Mouse (Mus musculus): ENCODE measurements around the gene Cadm4. TPM values are rescaled to one million over a fixed set of nuclear protein-coding genes. Genes with fewer than 3 reads are reported as not detected.
A peak's percentile ranks its signal among the peaks of the same experiment; 100 is the strongest.
"Not testable (repeated sequence)": the region's sequence is repeated elsewhere in the genome, so short reads cannot be mapped to it uniquely, and the experiment has no call there.

Cadm4 gene
- total RNA-seq, 2 experiments from 2014 or later: 13.1 to 13.6 TPM

DNA sequence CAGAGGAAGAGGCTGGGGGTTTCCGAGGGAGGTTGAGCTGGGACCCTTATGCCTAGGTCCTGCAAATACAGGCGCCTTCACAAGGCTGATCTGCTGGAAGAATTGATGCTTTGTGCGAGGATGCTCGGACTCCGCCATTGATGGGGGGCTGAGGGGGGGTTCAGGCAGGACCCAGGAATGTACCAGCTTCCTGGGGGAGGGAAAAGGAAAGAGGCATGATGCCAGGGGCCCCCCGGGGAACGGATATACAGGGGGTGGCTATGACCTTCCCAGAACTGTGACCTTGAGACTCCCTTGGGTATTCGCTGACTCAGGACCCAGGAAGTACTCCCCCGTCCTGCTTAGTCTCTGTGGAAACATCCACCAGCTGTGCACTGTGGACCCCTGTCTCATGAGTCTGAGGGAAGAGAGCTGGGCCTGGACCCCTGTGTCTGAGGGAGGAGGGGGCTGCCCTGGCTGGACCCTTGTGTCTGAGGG lies 4.9 kb downstream of the Cadm4 start:
- intact Hi-C loops (cut with DNase I): no loop called here
- no peak for DNase-seq

DNA sequence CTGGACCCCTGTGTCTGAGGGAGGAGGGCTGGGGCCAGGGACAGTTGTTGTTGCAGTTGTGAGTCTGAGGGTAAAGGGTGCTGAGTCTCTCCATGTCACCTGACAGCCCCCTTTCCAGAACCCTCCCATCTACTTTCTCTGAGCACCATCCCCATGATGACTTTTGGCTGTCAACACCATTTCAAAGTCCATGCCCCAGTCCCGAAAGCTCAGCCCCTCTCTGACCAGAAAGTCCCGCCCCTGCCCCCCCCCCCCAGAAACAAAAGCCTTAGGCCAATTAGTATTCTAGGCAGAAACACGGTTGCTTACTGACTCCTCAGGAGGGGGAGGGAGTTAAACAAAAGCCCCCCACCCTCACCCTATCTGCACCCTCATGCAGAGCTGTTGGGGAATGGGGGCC lies 5.6 kb downstream of the Cadm4 start:
- no peak for DNase-seq
- intact Hi-C loops (cut with DNase I): no loop called here

GRCm38 (mm10) chr7:24488303-24488702 lies 6.5 kb downstream of the Cadm4 start:
- DNase-seq: no peak
- intact Hi-C loops (cut with DNase I): no loop called here

GRCm38 (mm10) chr7:24499856-24500577 lies 18.2 kb downstream of the Cadm4 start:
- intact Hi-C loops (cut with DNase I): no loop called here
- no peak for DNase-seq

DNA sequence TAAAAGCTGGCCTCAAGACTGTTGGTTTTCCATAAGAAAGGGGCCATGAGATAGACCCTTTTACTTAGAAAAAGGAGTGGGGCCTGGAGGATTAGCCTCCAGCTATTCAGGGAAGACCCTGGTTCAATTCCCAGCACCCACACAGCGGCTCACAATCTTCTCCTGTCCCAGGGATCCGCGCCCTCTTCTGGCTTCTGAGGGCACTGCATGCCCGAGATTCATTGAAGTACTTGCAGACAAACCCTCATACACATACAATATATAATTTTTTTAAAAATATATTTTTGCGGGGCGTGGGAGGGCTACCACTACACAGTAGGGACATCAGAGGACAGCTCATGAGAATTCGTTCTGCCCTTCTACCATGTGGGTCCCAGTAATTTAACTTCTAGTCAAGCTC lies 19.1 kb downstream of the Cadm4 start:
- intact Hi-C loops (cut with DNase I): no loop called here
- DNase-seq: peak in 1 of 2 experiments; percentile 25

DNA sequence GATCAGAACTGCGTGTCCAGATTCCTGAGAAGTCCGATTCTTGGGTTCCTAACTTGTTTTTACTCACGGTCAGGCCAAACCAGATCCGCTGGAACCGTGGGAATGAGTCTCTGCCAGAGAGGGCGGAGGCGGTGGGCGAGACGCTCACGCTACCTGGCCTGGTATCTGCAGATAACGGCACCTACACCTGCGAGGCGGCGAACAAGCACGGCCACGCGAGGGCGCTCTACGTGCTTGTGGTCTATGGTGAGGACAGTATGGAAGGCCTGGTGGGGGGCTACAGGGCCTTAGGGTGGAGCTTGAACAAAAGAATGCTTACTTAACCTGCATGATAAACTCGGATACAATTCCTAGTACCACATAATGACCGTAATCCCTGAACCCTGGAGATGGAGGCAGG lies 19.7 kb downstream of the Cadm4 start:
- intact Hi-C loops (cut with DNase I): no loop called here
- DNase-seq: peak in 1 of 2 experiments; percentile 31

- DNase-seq: no peak
- intact Hi-C loops (cut with DNase I): no loop called here
Observed at GRCm38 (mm10) chr7:24504004-24504403, 22.2 kb downstream of the Cadm4 start.

- intact Hi-C loops (cut with DNase I): loop anchor here (5.0 kb wide), 1 partner anchor 63 kb away; no protein-coding TSS in a partner anchor
- no peak for DNase-seq
Observed at GRCm38 (mm10) chr7:24504868-24505267, 23.0 kb downstream of the Cadm4 start.

DNA sequence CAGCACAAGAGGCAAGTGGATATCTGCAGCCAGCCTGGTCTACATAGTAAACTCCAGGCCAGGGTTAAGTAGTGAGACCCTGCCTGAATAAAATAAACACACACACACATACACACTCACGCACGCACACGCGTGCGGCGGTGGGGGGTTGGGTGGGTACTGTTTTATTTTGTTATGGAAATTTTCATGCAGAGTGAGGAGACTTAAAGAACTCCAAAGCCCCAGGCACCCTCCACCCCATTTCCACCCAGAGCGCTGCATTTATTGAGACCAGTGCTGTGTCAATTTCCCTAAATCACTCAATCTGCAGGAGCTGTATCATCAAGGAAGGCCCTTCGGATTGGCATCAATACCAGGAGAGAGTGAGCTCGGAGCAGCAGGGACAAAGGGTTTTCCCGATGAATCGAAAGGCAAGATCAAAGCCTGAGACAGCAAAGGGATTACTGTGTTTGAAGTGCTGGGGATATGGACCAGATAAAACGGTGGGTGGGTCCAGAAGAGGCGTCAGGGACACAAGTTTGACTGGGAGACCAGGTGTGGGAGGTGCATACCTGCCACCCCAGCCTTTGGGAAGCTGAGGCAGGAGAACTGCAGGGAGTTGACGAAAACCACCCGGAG lies 23.7 kb downstream of the Cadm4 start:
- DNase-seq: no peak
- intact Hi-C loops (cut with DNase I): loop anchor here (2.0 to 5.0 kb wide), 4 partner anchors 25 to 63 kb away; partner anchors contain the start of genes Irgq, Pinlyp and Xrcc1

DNA sequence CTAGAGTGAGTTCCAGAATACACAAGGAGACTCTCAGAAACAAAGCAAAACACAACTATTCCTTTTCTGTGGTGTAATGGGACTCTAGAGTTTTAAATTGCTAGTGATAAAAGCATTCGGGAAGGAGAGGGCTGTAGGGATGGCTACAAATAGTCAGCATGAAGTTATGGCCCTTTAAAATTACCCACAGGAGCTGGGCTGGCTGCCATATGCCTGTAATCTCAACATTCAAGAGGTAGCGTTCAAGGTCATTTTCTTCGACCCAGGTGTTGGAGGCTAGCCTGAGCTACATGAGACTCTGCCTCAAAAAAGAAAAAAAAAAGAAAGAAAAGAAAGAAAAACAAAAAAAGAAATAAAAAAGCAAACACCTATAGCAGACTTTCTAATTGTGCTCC lies 24.2 kb downstream of the Cadm4 start:
- intact Hi-C loops (cut with DNase I): loop anchor here (2.0 to 5.0 kb wide), 4 partner anchors 25 to 64 kb away; partner anchors contain the start of genes Irgq, Pinlyp and Xrcc1
- no peak for DNase-seq

DNA sequence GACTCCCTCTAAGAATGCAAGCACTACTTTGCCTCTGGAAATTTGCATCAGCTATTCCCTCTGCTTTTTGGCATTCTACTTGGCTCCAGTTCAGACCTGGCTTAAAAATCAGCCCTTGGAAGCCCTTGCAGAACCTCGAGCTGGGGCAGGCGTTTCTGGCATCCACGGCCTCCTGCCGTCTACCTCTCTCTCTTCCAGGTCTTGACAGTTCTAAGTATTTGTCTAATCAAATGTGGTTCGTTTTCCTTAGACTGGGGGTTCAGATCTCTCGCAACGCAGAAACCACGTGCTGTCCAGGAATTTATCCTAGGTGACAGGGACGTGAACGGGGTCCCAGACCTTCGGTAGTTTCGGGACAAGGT lies 24.6 kb downstream of the Cadm4 start:
- intact Hi-C loops (cut with DNase I): loop anchor here (2.0 to 5.0 kb wide), 4 partner anchors 24 to 64 kb away; partner anchors contain the start of genes Irgq, Pinlyp and Xrcc1
- DNase-seq: peak; percentile 49 to 56

DNA sequence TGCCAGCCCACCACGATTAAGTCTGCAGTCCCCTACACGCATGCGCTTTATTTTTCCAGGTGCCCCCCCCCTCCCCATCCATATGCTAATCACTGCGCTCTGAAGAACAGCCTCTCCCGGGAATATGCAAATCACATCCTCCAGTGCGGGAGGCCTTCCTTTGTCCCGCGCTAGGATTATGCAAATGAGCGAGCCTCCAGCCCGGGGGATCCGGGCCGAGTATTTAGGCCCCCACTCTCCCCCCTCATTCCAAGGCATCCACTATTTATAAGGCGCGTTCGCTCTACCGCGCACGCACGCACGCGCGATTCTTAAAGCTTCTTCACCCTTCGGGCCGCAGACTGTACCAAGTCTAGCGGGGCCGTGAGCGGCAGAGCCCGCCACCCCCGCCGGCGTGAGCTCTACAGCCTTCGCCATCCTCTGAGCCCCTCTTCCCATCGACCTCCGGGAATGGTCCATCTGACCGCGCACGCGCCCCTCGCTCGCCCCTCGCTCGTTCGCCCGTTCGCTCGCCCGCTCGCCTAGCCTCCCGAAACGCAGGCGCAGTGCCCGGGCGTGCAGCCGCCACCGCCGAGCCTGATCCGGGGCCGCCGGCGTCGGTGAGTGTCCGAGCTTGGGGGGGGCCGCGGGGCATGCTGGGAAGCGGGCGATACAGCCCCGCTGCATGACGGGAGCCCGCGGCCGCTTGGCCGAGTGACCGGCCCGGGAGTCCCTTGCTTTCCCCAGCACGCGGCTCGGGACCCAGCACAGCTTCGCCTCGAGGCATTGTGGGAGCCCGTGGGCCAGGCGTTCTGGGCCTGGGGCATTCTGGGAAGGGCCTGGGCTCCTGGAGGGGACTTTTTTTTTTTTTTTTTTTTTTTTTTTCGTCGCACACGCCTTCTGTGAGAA lies 25.3 kb downstream of the Cadm4 start, which contains the start of gene Zfp428:
Zfp428 (plus strand) TSS at position 169 of the 888 bp plus-strand sequence.
- DNase-seq: peak; percentile 87 to 91
- intact Hi-C loops (cut with DNase I): loop anchor here (2.0 to 5.0 kb wide), 4 partner anchors 24 to 65 kb away; partner anchors contain the start of genes Irgq, Pinlyp and Xrcc1

- intact Hi-C loops (cut with DNase I): loop anchor here (2.0 to 5.0 kb wide), 4 partner anchors 23 to 65 kb away; partner anchors contain the start of genes Irgq, Pinlyp and Xrcc1
Observed at GRCm38 (mm10) chr7:24507726-24508114, 25.9 kb downstream of the Cadm4 start.

GRCm38 (mm10) chr7:24512355-24512754 lies 30.5 kb downstream of the Cadm4 start, which contains the start of gene AC161166.1:
Gene AC161166.1, minus strand, starts transcription at chr7:24512455.
- intact Hi-C loops (cut with DNase I): no loop called here
- DNase-seq: no peak

More at GRCm38 (mm10) chr7:24507726-24508114, 25.9 kb downstream of the Cadm4 start:
- DNase-seq: no peak

DNA sequence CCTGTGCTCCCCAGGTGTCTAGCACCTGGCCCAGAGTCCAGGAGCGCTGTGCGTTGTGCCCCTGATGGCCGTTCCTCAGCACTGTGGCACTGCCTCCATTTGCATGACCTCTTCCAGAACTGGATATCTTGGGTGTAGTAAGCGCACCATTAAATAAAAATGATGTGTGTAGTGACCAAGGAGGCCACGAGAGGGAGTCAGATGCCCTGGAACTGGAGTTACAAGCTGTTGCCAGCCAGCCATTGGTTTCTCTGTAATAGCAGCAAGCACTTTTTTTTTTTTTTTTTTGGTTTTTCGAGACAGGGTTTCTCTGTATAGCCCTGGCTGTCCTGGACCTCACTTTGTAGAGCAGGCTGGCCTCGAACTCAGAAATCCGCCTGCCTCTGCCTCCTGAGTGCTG lies 34.5 kb downstream of the Cadm4 start:
- intact Hi-C loops (cut with DNase I): loop anchor here (5.0 kb wide), 1 partner anchor 41 kb away; no protein-coding TSS in a partner anchor
- not testable (repeated sequence) for DNase-seq

GRCm38 (mm10) chr7:24517077-24517476 lies 35.3 kb downstream of the Cadm4 start:
- no peak for DNase-seq
- intact Hi-C loops (cut with DNase I): loop anchor here (5.0 kb wide), 1 partner anchor 40 kb away; no protein-coding TSS in a partner anchor

DNA sequence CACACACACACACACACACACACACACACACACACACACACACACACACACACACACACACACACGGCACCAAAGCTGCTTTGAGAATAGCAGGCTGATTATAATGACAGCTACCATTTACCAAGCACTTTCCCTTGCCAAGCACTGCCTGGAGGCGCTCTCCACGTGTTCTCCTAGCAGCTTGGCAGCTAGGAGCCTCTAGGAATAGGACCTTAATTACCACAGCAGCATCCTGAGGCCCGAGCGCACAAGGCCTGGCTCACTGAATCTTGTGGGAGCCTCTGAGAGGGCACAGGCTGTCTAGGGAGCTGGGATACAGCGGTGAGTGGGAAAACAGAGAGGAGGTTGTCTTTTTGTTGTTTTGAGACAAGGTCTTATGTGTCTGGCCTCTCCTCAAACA lies 35.8 kb downstream of the Cadm4 start:
- intact Hi-C loops (cut with DNase I): loop anchor here (5.0 kb wide), 1 partner anchor 40 kb away; no protein-coding TSS in a partner anchor
- no peak for DNase-seq

- intact Hi-C loops (cut with DNase I): loop anchor here (5.0 kb wide), 1 partner anchor 38 kb away; no protein-coding TSS in a partner anchor
- no peak for DNase-seq
Observed at GRCm38 (mm10) chr7:24519130-24519529, 37.3 kb downstream of the Cadm4 start.

DNA sequence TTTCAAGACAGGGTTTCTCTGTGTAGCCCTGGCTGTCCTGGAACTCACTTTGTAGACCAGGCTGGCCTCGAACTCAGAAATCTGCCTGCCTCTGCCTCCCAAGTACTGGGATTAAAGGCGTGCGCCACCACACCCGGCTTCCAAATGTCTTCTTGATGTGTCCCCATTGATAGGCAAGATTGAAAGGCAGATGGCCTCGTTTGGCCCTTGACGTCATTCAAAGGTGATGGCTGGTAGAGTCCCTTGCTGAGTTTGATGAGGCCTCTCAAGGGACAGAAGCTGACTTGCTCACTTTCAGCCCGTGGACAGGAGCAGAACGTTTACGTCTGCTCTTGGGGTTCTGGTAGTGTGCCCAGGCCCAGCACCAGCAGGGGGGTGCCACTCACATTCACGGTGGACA lies 38.2 kb downstream of the Cadm4 start:
- intact Hi-C loops (cut with DNase I); DNase-seq: not testable (repeated sequence)

DNA sequence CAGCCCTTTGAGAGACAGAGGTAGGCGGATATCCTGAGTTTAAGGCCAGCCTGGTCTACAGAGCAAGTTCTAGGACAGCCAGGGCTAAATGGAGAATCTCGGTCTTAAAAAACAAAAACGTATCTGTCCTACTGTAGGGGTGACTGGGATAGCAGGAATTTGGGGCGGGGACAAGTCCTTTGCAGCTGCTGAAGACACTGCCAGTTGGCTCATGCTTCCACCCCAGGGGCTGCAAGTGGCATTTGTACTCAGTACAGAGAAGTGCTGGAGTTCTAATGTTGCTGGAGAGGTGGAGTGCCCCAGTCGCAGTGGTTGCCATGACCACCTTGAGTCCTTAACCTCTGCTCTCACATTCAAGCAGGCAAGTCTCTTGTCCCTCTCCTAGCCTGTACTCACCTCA lies 41.0 kb downstream of the Cadm4 start:
- intact Hi-C loops (cut with DNase I): no loop called here
- DNase-seq: no peak

Measured in heart, postnatal 36 days (tissue).